Mouse (Mus musculus) limb, embryonic 11.5 days (tissue): ENCODE measurements around the gene H2-Ob. TPM values are rescaled to one million over a fixed set of nuclear protein-coding genes. Genes with fewer than 3 reads are reported as not detected.

Source experiments
- ATAC-seq: fragments of 200-750 bp; cut with Nextera tagmentation; 2 replicates; pipeline ENCODE4 v1.8.0; 2017; ENCODE audit warnings: low read depth; ENCODE audit not compliant: insufficient number of reproducible peaks, low FRiP score, low TSS enrichment
- DNase-seq: peaks from one replicate; pipeline ENCODE4 v3.0.0-alpha.2; 2015; ENCODE audit warnings: low spot score
- H3K27ac ChIP-seq: fragments of 300-500 bp; sonication (generic); replicated peaks from 2 replicates; pipeline ENCODE4 v1.5.1; 2014; ENCODE audit warnings: low read depth, mild to moderate bottlenecking, low read length
- H3K27me3 ChIP-seq: fragments of 300-500 bp; sonication (generic); 2 replicates; pipeline ENCODE4 v1.6.1; 2014; ENCODE audit warnings: mild to moderate bottlenecking, low read length, mixed read lengths; ENCODE audit not compliant: control insufficient read depth, insufficient read depth
- H3K36me3 ChIP-seq: fragments of 300-500 bp; sonication (generic); 2 replicates; pipeline ENCODE4 v1.6.1; 2014; ENCODE audit warnings: mild to moderate bottlenecking, low read length, moderate library complexity, mixed read lengths; ENCODE audit not compliant: control insufficient read depth, insufficient read depth
- H3K4me1 ChIP-seq: fragments of 300-500 bp; sonication (generic); 2 replicates; pipeline ENCODE4 v1.6.1; 2014; ENCODE audit warnings: low read length, mixed read lengths; ENCODE audit not compliant: control insufficient read depth, insufficient read depth
- H3K4me2 ChIP-seq: fragments of 300-500 bp; sonication (generic); 2 replicates; pipeline ENCODE4 v1.6.1; 2014; ENCODE audit warnings: low read depth, mild to moderate bottlenecking, moderate library complexity; ENCODE audit not compliant: severe bottlenecking
- H3K4me3 ChIP-seq: fragments of 300-500 bp; sonication (generic); 2 replicates; pipeline ENCODE4 v1.5.1; 2014; ENCODE audit warnings: low read depth, low read length
- H3K9ac ChIP-seq: fragments of 300-500 bp; sonication (generic); 2 replicates; pipeline ENCODE4 v1.6.1; 2014; ENCODE audit warnings: mild to moderate bottlenecking, low read length
- H3K9me3 ChIP-seq: fragments of 300-500 bp; sonication (generic); 2 replicates; pipeline ENCODE4 v1.6.1; 2016; ENCODE audit warnings: low read length; ENCODE audit not compliant: control insufficient read depth
- WGBS: fragments of 180-500 bp; shearing (Covaris S2); extraction: QIAGEN DNeasy Blood & Tissue Kit; methylation state at CpG from one replicate; pipeline ENCODE4 v1.1.7; 2014; 5-methylcytosine and 5-hydroxymethylcytosine counted together
- polyA plus RNA-seq: library from polyadenylated mRNA; unstranded; fragments of >200 nt; fragmentation: Nextera tagmentation; extraction: Ambion mirVana; gene quantifications from 2 replicates; pipeline ENCODE4 v1.2.1, GENCODE M21; 2014

The H2-Ob gene
- polyA plus RNA-seq, 1 experiment from 2014 or later: not detected

GRCm38 (mm10) chr17:34269817-34270216 lies 31.1 kb downstream of the H2-Ob start:
- Histone ChIP-seq H3K4me2 (no peak overlapping the region), H3K4me3 (no peak overlapping the region), H3K9ac (no peak overlapping the region), H3K4me1 (no peaks in the 10 kb centered on the region), H3K27ac (no peak overlapping the region), H3K36me3 (no peaks in the 10 kb centered on the region), H3K27me3 (no peaks in the 10 kb centered on the region), H3K9me3 (no peaks in the 10 kb centered on the region)
- ATAC-seq: no peak
- no peak for DNase-seq
- WGBS: 74% methylated on average over 4 of the region's 4 CpGs

- Histone ChIP-seq H3K4me3 (no peak overlapping the region), H3K27me3 (no peaks in the 10 kb centered on the region)
- 79% methylated on average over 2 of the region's 2 CpGs for WGBS
Measured at GRCm38 (mm10) chr17:34270230-34270629, 31.5 kb downstream of the H2-Ob start.

GRCm38 (mm10) chr17:34270940-34271339 lies 32.2 kb downstream of the H2-Ob start:
- Histone ChIP-seq H3K36me3 (no peaks in the 10 kb centered on the region), H3K4me1 (no peaks in the 10 kb centered on the region), H3K9me3 (no peaks in the 10 kb centered on the region), H3K27ac (no peak overlapping the region), H3K27me3 (no peaks in the 10 kb centered on the region), H3K4me3 (no peak overlapping the region), H3K4me2 (no peak overlapping the region), H3K9ac (no peak overlapping the region)
- WGBS: 82% methylated on average over 2 of the region's 2 CpGs
- DNase-seq (no peak), ATAC-seq (no peak)

More at GRCm38 (mm10) chr17:34270230-34270629, 31.5 kb downstream of the H2-Ob start:
- no peaks in the 10 kb centered on the region for H3K36me3 ChIP-seq
- no peak overlapping the region for H3K4me2 ChIP-seq
- H3K9ac ChIP-seq: no peak overlapping the region
- no peak for ATAC-seq
- no peak for DNase-seq
- no peaks in the 10 kb centered on the region for H3K9me3 ChIP-seq
- no peak overlapping the region for H3K27ac ChIP-seq
- no peaks in the 10 kb centered on the region for H3K4me1 ChIP-seq

GRCm38 (mm10) chr17:34272102-34272501 lies 33.4 kb downstream of the H2-Ob start:
- H3K4me2 ChIP-seq: no peak overlapping the region
- H3K9ac ChIP-seq: no peak overlapping the region
- H3K4me1 ChIP-seq: no peaks in the 10 kb centered on the region
- no peaks in the 10 kb centered on the region for H3K9me3 ChIP-seq
- DNase-seq (no peak), ATAC-seq (no peak)
- no peak overlapping the region for H3K4me3 ChIP-seq
- H3K27me3 ChIP-seq: no peaks in the 10 kb centered on the region
- H3K36me3 ChIP-seq: no peaks in the 10 kb centered on the region
- 89% methylated on average over 1 of the region's 1 CpGs for WGBS
- H3K27ac ChIP-seq: no peak overlapping the region

- Histone ChIP-seq H3K27me3 (no peaks in the 10 kb centered on the region), H3K27ac (no peak overlapping the region), H3K9me3 (no peaks in the 10 kb centered on the region), H3K36me3 (no peaks in the 10 kb centered on the region), H3K4me2 (no peak overlapping the region; the same call in 1 of the 2 replicates), H3K4me3 (no peak overlapping the region), H3K4me1 (no peaks in the 10 kb centered on the region), H3K9ac (no peak overlapping the region)
- DNase-seq: no peak
- 79% methylated on average over 1 of the region's 1 CpGs for whole genome bisulfite sequencing
- ATAC-seq: no peak
Measured at GRCm38 (mm10) chr17:34280499-34281038, 41.9 kb downstream of the H2-Ob start.

- Histone ChIP-seq H3K4me2 (no peak overlapping the region), H3K4me3 (no peak overlapping the region), H3K27me3 (no peaks in the 10 kb centered on the region), H3K4me1 (no peaks in the 10 kb centered on the region), H3K27ac (no peak overlapping the region), H3K9ac (no peak overlapping the region), H3K36me3 (no peaks in the 10 kb centered on the region), H3K9me3 (no peaks in the 10 kb centered on the region)
- DNase-seq: no peak
- 67% methylated on average over 1 of the region's 1 CpGs for WGBS
- no peak for ATAC-seq
Measured at GRCm38 (mm10) chr17:34281836-34282235, 43.1 kb downstream of the H2-Ob start.

- no peak overlapping the region for H3K4me2 ChIP-seq
- ATAC-seq: no peak
Measured at GRCm38 (mm10) chr17:34285371-34285770, 46.7 kb downstream of the H2-Ob start.

GRCm38 (mm10) chr17:34285848-34286247 lies 47.1 kb downstream of the H2-Ob start:
- Histone ChIP-seq H3K4me2 (no peak overlapping the region), H3K9me3 (no peaks in the 10 kb centered on the region), H3K36me3 (no peaks in the 10 kb centered on the region), H3K4me3 (no peak overlapping the region), H3K27me3 (no peaks in the 10 kb centered on the region), H3K4me1 (no peaks in the 10 kb centered on the region), H3K27ac (no peak overlapping the region), H3K9ac (no peak overlapping the region)
- DNase-seq (peak; percentile 46), ATAC-seq (no peak)
- WGBS: 35% methylated on average over 4 of the region's 4 CpGs

More at GRCm38 (mm10) chr17:34285371-34285770, 46.7 kb downstream of the H2-Ob start:
- 76% methylated on average over 4 of the region's 4 CpGs for WGBS
- Histone ChIP-seq H3K4me1 (no peaks in the 10 kb centered on the region), H3K27me3 (no peaks in the 10 kb centered on the region), H3K9me3 (no peaks in the 10 kb centered on the region), H3K27ac (no peak overlapping the region), H3K36me3 (no peaks in the 10 kb centered on the region), H3K4me3 (no peak overlapping the region), H3K9ac (no peak overlapping the region)
- DNase-seq: no peak

- no peaks in the 10 kb centered on the region for H3K27me3 ChIP-seq
- H3K36me3 ChIP-seq: no peaks in the 10 kb centered on the region
- no peak overlapping the region for H3K9ac ChIP-seq
- H3K4me1 ChIP-seq: 0 out of 2 replicates have a peak, but pooled peaks cover 1% of the 10 kb centered on the region
- WGBS: 82% methylated on average over 5 of the region's 5 CpGs
- no peak overlapping the region for H3K27ac ChIP-seq
- ATAC-seq: no peak
- no peak overlapping the region for H3K4me3 ChIP-seq
- H3K9me3 ChIP-seq: no peaks in the 10 kb centered on the region
- no peak overlapping the region for H3K4me2 ChIP-seq
- no peak for DNase-seq
Measured at GRCm38 (mm10) chr17:34286501-34286900, 47.8 kb downstream of the H2-Ob start.
